Mouse (Mus musculus) myocyte (in vitro differentiated cells): ENCODE data around the gene Pecr.

Experiments used
- CEBPB ChIP-seq: IDR thresholded peaks from 2 replicates; pipeline ENCODE4 v1.6.1; 2011; ENCODE audit warnings: mild to moderate bottlenecking, moderate library complexity; ENCODE audit not compliant: poor library complexity, insufficient read depth, severe bottlenecking
- MYOD1 ChIP-seq, 3 experiments: IDR thresholded peaks; one replicate each; pipeline ENCODE4 v1.6.1; 2011; ENCODE audit warnings: control low read depth in 2 of 3, low read depth in 2 of 3, mild to moderate bottlenecking in 2 of 3, moderate library complexity in 1 of 3; ENCODE audit not compliant: insufficient read length in 2 of 3, control insufficient read depth in 1 of 3
- POLR2A ChIP-seq: IDR thresholded peaks from one replicate; pipeline ENCODE4 v1.6.1; 2011; ENCODE audit warnings: low read depth, mild to moderate bottlenecking, control low read depth, moderate library complexity; ENCODE audit not compliant: insufficient read length
- POLR2AphosphoS2 ChIP-seq: IDR thresholded peaks from one replicate; pipeline ENCODE4 v1.6.1; 2011; ENCODE audit warnings: low read depth, control low read depth; ENCODE audit not compliant: insufficient read length
- USF1 ChIP-seq: IDR thresholded peaks from one replicate; pipeline ENCODE4 v1.6.1; 2011; ENCODE audit warnings: low read depth, mild to moderate bottlenecking, control low read depth, moderate library complexity

DNA sequence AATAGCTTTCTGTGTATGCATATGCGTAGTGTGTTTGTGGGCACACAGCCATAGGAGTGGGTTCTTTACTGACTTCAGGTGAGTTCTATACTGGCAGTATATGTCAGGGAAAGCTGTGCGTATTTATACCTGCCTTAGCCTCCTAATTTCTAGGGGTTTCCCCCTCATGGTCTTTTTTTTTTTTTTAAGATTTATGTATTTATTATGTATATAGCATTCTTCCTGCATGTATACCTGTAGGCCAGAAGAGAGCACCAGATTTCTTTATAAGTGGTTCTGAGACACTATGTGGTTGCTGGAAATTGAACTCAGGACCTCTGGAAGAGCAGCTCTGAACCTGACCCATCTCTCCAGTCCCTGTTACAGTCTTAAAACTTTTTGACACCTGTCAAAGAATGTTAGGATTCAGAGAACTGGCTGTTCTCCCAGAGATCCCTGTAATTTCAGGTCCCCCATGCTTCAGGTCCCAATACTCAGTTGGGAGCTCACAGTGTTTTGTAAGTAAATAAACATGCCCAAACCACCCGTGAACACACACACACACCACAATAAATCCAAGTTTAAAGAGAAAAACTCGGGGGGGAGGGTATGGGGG lies 57.1 kb downstream of the Pecr start:
- no peak for TF ChIP-seq USF1
- no peak for TF ChIP-seq CEBPB
- TF ChIP-seq POLR2A = no peak
- TF ChIP-seq POLR2AphosphoS2 = no peak
- TF ChIP-seq MYOD1 (IDR thresholded peaks at IDR 0.05; ENCODE audit: control insufficient read depth in 1 of 3, insufficient read length in 2 of 3, low read depth in 2 of 3) = no peak
